Mouse (Mus musculus) heart, adult 8-10 months (tissue): ENCODE data around the gene Rrh. TPM values are rescaled to one million over a fixed set of nuclear protein-coding genes. Genes with fewer than 3 reads are reported as not detected.

ENCODE experiments used
- DNase-seq: peaks from one replicate; pipeline ENCODE4 v3.0.0; 2022; ENCODE audit warnings: low spot score
- total RNA-seq, 4 experiments: library from RNA; stranded (reverse); gene quantifications; 2 replicates each; pipeline ENCODE4 v1.2.4; 2022

Gene Rrh
- under 1 TPM in 1 of 4 experiments, not detected in 3; 0.25 TPM for total RNA-seq

- no peak for DNase-seq
Measured at GRCm38 (mm10) chr3:129822206-129822775, at the start of gene Rrh. Rrh (minus strand) TSS chr3:129822587.

- peak; percentile 26 for DNase-seq
Measured at GRCm38 (mm10) chr3:129863698-129864097, 41.3 kb upstream of the Rrh start.

- no peak for DNase-seq
Measured at GRCm38 (mm10) chr3:129862592-129862991, 40.2 kb upstream of the Rrh start.

GRCm38 (mm10) chr3:129846846-129847245 is 24.5 kb upstream of the Rrh start:
- no peak for DNase-seq

GRCm38 (mm10) chr3:129845868-129846267 is 23.5 kb upstream of the Rrh start:
- no peak for DNase-seq

DNA sequence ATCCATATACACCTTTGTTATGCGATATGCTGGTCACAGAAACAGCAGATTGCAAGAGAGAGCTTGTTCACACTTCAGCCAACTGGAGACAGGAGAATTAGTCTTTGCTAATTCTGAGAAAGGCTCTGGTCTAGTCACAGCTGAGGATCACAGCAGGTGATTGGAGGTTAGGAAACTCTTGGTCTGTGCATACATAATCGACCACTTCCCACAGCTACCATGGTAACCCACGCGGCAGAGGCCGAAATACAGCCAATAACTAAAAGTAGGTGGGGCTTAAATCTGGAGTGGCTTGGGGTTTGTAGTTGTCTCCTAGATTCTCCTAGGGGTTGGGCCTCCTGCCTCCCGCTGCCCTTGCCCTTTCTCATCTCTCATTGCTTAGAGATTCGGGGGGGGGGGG is 15.6 kb upstream of the Rrh start:
- DNase-seq: no peak

DNA sequence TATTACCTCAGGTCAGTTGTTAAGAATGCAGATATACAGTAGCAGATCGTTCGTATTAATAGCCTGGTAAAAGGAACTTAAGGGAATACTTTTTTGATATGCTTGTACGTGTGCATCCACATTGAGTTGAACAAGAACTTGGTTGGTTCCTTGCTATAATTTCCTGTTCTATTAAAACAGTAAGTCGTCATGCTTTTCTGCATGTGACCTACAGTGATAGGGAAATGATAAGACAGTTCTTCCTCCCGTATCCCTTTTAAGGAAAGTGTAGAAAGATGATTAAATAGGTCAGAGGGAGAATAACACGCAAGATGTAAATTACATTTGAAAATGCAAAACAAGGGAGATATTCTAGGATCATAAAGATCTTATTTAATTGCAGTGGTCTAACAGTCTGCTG is 14.6 kb upstream of the Rrh start:
- DNase-seq: no peak

GRCm38 (mm10) chr3:129836051-129836697 is 13.8 kb upstream of the Rrh start:
- DNase-seq: no peak

- DNase-seq: no peak
Measured at GRCm38 (mm10) chr3:129835388-129835934, 13.1 kb upstream of the Rrh start, which contains the start of gene Cfi. Cfi (plus strand) TSS chr3:129835884.

- peak; percentile 94 for DNase-seq
Measured at GRCm38 (mm10) chr3:129831035-129831568, 8.7 kb upstream of the Rrh start, which contains the start of gene Gar1. Gar1 (minus strand) TSS chr3:129831396.

GRCm38 (mm10) chr3:129830626-129831025 is 8.2 kb upstream of the Rrh start:
- DNase-seq: no peak

DNA sequence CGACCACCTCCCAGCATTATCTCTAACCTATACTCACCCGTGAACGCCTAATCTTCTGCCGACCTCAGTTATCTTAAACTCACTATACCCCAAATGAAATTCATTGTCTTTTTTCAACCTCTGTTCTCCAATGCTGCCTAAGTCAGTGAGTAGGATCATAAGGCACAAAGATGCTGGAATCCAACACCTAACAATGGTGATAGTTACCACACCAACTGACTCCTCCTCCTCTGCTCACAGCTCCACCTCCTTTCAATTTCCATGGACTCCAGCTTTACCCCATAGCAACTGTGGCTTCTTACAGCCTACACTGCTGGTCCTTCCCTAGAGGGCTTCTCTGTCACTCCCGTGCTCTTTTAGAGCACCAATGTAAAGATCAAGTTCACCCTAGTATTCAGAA is 5.3 kb upstream of the Rrh start:
- DNase-seq: no peak

DNA sequence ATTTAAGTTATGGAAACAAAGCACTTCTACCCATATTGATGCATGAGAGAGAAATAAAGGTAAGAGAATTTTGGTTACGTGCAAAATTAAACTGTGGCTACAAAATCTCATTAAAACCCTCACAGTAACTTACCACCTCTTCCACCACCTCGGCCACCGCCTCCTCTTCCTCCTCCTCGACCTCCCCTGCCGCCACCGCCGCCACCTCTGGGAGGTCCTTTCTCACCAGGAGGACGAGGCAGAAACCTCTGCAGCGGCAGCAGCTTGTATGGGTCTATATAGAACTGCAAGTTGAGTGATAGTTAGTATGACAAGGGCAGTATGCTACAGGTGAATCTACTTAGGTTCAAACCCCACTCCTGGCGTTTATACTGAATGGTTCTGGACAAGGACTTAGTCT is 4.3 kb upstream of the Rrh start:
- DNase-seq: no peak

GRCm38 (mm10) chr3:129824891-129825290 is 2.5 kb upstream of the Rrh start:
- DNase-seq: no peak

DNA sequence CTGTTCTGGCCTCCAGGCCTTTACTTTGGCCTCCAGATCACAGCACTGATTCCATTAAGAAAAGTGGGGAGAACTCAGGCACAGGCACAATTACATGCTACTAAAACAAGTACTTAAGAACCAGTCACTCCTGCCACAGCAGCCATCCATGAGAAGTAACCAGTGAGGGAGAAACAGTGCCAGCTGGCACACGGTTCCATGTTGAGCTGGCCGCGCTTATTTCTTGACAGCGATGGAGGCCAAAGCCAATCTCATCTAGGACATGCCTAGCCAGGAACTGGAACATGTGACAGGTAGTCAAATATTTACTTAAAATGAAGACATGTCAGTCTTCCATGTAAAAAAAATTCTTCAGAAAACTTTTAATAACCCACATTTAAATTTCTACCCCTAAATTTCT is 1.8 kb upstream of the Rrh start:
- no peak for DNase-seq

DNA sequence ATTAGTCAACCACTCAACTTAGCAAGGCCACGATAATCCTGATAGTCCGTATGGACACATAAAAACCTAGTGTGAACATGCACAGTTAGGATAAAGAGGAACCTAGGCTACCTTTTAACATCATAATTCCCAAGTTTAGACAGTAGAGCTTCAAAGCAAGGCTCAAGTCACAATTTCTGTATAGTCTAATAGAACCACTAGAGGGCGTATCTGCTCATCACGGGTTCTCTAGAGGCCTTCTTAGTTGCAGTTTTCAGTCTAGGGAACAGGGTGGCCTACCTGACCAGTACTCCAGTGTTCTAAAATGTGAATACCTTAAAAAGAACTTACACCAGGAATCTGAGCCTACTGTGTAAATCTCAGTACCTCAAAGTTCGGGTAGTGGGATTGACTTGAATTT is 906 bp upstream of the Rrh start:
- no peak for DNase-seq

GRCm38 (mm10) chr3:129821736-129822135 is 651 bp downstream of the Rrh start:
- DNase-seq: no peak

DNA sequence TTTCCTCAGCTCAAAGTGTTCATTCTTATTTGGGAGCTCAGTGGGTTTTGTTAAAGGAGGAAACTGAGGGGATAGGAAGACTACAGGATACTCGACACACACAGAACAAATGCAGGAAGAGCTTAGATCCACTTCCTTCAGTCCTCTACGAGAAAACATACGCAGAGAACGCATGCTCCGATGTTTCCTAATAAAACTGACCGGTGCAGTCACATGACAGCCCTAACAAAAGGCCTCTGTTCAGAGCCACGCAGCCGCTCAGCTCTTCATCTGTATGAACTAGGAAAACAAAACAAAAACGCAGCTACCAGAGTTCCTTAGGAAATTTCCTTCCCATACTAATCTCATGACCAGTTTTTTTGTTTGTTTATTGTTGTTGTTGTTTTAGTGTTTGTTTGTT is 1.5 kb downstream of the Rrh start:
- DNase-seq: no peak

- DNase-seq: no peak
Measured at GRCm38 (mm10) chr3:129803765-129804164, 18.6 kb downstream of the Rrh start, which contains the start of gene Lrit3. Lrit3 (minus strand) TSS chr3:129804030.

DNA sequence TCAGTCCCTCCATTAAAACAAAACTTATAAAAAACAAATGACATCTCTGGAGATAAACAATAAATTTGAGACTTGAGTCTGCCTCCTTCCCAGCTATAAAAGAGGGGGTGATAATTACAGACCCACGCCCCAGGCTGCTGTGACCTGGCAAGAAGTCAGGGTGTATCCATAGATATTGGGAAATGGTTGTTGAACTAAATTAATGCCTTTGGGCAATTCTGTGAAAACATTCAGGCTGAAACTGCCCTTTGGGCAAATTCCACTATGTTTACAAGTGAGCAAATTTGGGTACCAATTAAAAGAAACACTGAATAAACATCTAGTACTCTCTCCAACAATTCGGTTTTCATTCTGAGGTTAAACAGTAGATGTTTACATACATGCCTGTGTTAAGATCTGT is 23.4 kb downstream of the Rrh start:
- DNase-seq: no peak

GRCm38 (mm10) chr3:129798551-129798950 is 23.8 kb downstream of the Rrh start:
- no peak for DNase-seq

- no peak for DNase-seq
Measured at GRCm38 (mm10) chr3:129797341-129797740, 25.0 kb downstream of the Rrh start.

GRCm38 (mm10) chr3:129793801-129794200 is 28.6 kb downstream of the Rrh start:
- DNase-seq: no peak
